Mouse (Mus musculus) midbrain, postnatal 0 days (tissue): ENCODE results near the gene Sds. TPM values are rescaled to one million over a fixed set of nuclear protein-coding genes. Genes with fewer than 3 reads are reported as not detected.
A peak's percentile ranks its signal among the peaks of the same experiment; 100 is the strongest.

Source experiments
- ATAC-seq: fragments of 200-750 bp; cut with Nextera tagmentation; 2 replicates; pipeline ENCODE4 v1.8.0; 2017; ENCODE audit warnings: moderate number of reproducible peaks, mild to moderate bottlenecking, moderate TSS enrichment, moderate library complexity; ENCODE audit not compliant: low FRiP score
- DNase-seq: peaks from one replicate; pipeline ENCODE4 v3.0.0-alpha.2; 2015; ENCODE audit warnings: low spot score
- H3K27ac ChIP-seq: fragments of 300-500 bp; sonication (generic); 2 replicates; pipeline ENCODE4 v1.5.1; 2014; ENCODE audit warnings: low read depth, mild to moderate bottlenecking, low read length, mixed read lengths
- H3K27me3 ChIP-seq: fragments of 300-500 bp; sonication (generic); 2 replicates; pipeline ENCODE4 v1.6.1; 2014; ENCODE audit warnings: low read length, control low read depth, mixed read lengths; ENCODE audit not compliant: insufficient read depth
- H3K36me3 ChIP-seq: fragments of 300-500 bp; sonication (generic); 2 replicates; pipeline ENCODE4 v1.6.1; 2014; ENCODE audit warnings: low read length, control low read depth, mixed read lengths; ENCODE audit not compliant: insufficient read depth
- H3K4me1 ChIP-seq: fragments of 300-500 bp; sonication (generic); 2 replicates; pipeline ENCODE4 v1.6.1; 2014; ENCODE audit warnings: mild to moderate bottlenecking, control low read depth, antibody characterized with exemption, low read length, mixed read lengths; ENCODE audit not compliant: insufficient read depth
- H3K4me2 ChIP-seq: fragments of 300-500 bp; sonication (generic); 2 replicates; pipeline ENCODE4 v1.6.1; 2014; ENCODE audit warnings: low read depth, mild to moderate bottlenecking, low read length, mixed read lengths; ENCODE audit not compliant: poor library complexity, severe bottlenecking
- H3K4me3 ChIP-seq: fragments of 300-500 bp; sonication (generic); 2 replicates; pipeline ENCODE4 v1.5.1; 2014; ENCODE audit warnings: low read depth, mild to moderate bottlenecking, low read length, moderate library complexity
- H3K9ac ChIP-seq: fragments of 300-500 bp; sonication (generic); replicated peaks from 2 replicates; pipeline ENCODE4 v1.6.1; 2014; ENCODE audit warnings: mild to moderate bottlenecking, low read length, moderate library complexity, mixed read lengths; ENCODE audit not compliant: poor library complexity, severe bottlenecking
- H3K9me3 ChIP-seq: fragments of 300-500 bp; sonication (generic); 2 replicates; pipeline ENCODE4 v1.6.1; 2016; ENCODE audit warnings: low read length, control low read depth
- CTCF ChIP-seq: IDR thresholded peaks from 2 replicates; pipeline ENCODE4 v1.5.1; 2016; ENCODE audit warnings: antibody characterized with exemption, mild to moderate bottlenecking
- WGBS: fragments of 180-500 bp; shearing (Covaris S2); extraction: QIAGEN DNeasy Blood & Tissue Kit; methylation state at CpG from one replicate; pipeline ENCODE4 v1.1.7; 2014; 5-methylcytosine and 5-hydroxymethylcytosine counted together
- polyA plus RNA-seq: library from polyadenylated mRNA; unstranded; fragments of >200 nt; fragmentation: Nextera tagmentation; extraction: Ambion mirVana; gene quantifications from 2 replicates; pipeline ENCODE4 v1.2.1, GENCODE M21; 2015
- total RNA-seq: library from RNA; depleted of rRNA; stranded (reverse); fragments of >200 nt; gene quantifications from 2 replicates; pipeline ENCODE4 v1.2.3, GENCODE M21; 2014

Sds gene
- total and polyA plus RNA-seq, 2 experiments from 2014 or later, result 0.17 TPM; not detected in 1

DNA sequence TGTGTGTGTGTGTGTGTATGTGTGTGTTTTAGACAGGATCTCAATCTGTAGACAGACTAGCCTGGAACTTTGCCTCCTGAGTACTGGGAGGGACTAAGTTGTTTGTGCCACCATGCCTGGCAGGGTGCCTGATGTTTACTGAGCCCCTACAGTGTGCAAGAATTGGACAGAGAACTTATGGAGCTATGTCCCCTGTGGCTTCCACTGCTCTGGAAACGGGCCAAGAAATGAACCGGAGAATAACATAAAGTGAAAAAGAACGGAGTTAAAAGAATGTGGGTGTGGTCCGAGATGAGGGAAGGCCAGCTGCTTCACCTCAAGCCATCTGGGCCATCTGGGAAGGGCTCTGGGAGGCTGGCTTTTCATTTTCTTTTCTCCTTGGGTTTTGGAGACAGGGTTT, 38.4 kb downstream of the Sds start:
- Histone ChIP-seq H3K4me3 (no peak overlapping the region), H3K4me2 (no peak overlapping the region), H3K27ac (no peak overlapping the region), H3K9me3 (no peaks in the 10 kb centered on the region), H3K27me3 (peaks cover 5% of the 10 kb centered on the region; the same call in 1 of the 2 replicates), H3K9ac (no peak overlapping the region), H3K4me1 (no peaks in the 10 kb centered on the region), H3K36me3 (no peaks in the 10 kb centered on the region)
- 33% methylated on average over 4 of the region's 4 CpGs for WGBS
- DNase-seq (peak; percentile 53), ATAC-seq (no peak)
- TF ChIP-seq CTCF, result no peak

DNA sequence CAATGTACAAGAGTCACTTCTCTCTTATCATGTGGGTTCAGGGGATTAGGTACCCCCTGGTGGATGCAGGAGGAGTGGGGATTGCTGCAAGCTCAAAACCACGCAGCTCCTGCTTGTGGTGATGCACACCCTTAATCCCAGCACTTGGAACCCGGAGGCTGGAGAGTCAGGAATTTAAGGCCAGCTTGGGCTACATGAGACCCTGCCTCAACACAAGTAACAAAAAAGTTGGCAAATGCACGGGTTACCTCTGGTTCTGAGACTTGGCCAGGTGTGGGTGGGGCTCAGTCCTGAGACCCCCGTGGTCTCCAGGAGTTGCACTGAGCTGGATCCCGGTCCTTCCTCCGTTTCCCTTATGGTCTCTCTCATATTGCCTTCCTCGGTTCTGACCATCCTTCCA, 39.1 kb downstream of the Sds start:
- Histone ChIP-seq H3K9ac (no peak overlapping the region), H3K27me3 (peaks cover 5% of the 10 kb centered on the region; the same call in 1 of the 2 replicates), H3K4me1 (no peaks in the 10 kb centered on the region), H3K36me3 (no peaks in the 10 kb centered on the region), H3K27ac (no peak overlapping the region), H3K4me3 (no peak overlapping the region), H3K9me3 (no peaks in the 10 kb centered on the region), H3K4me2 (no peak overlapping the region)
- no peak for ATAC-seq
- peak; percentile 22; the same call in 1 of the 2 replicates for TF ChIP-seq CTCF
- WGBS, result 71% methylated on average over 7 of the region's 7 CpGs
- no peak for DNase-seq

- H3K4me3 ChIP-seq, result no peak overlapping the region
- no peak for ATAC-seq
- H3K4me1 ChIP-seq, result no peaks in the 10 kb centered on the region
- WGBS, result 64% methylated on average over 15 of the region's 15 CpGs
- TF ChIP-seq CTCF, result no peak
- no peaks in the 10 kb centered on the region for H3K36me3 ChIP-seq
- H3K9ac ChIP-seq, result no peak overlapping the region
- H3K27ac ChIP-seq, result no peak overlapping the region
- peaks cover 5% of the 10 kb centered on the region; the same call in 1 of the 2 replicates for H3K27me3 ChIP-seq
- DNase-seq, result no peak
- no peak overlapping the region for H3K4me2 ChIP-seq
- H3K9me3 ChIP-seq, result no peaks in the 10 kb centered on the region
These were observed 40.1 kb downstream of the Sds start for GRCm38 (mm10) chr5:120516221-120516984.

DNA sequence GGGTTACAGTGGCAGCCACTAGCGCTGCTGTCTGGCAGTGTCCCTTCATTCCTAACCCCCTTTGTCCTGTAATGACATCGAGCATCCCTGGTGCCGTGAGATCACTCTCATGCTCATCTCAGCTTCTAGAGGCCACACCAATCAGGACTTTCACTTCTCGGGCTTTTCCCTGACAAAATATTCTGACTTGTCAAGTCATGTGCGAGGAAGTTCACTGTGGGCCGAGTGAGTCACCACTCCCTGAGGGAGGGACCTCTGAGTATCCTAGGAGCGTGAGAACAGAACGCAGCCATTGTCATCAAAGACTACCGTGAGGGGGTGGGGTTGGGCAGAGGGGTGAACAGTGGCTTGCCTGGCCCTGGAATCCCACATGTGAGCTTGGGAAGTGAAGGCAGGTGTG, 41.2 kb downstream of the Sds start:
- Histone ChIP-seq H3K4me2 (no peak overlapping the region), H3K4me3 (no peak overlapping the region), H3K9me3 (no peaks in the 10 kb centered on the region), H3K27me3 (no peaks in the 10 kb centered on the region), H3K27ac (no peak overlapping the region), H3K4me1 (no peaks in the 10 kb centered on the region), H3K9ac (no peak overlapping the region), H3K36me3 (no peaks in the 10 kb centered on the region)
- no peak for TF ChIP-seq CTCF
- ATAC-seq (no peak), DNase-seq (no peak)
- WGBS, result 52% methylated on average over 9 of the region's 9 CpGs

GRCm38 (mm10) chr5:120522649-120523048, 46.3 kb downstream of the Sds start:
- H3K4me1 ChIP-seq, result no peaks in the 10 kb centered on the region
- H3K27ac ChIP-seq, result no peak overlapping the region
- no peak for DNase-seq
- no peak overlapping the region for H3K4me3 ChIP-seq
- ATAC-seq, result no peak
- H3K9ac ChIP-seq, result no peak overlapping the region
- 86% methylated on average over 3 of the region's 3 CpGs for WGBS
- H3K36me3 ChIP-seq, result no peaks in the 10 kb centered on the region
- no peaks in the 10 kb centered on the region for H3K9me3 ChIP-seq
- TF ChIP-seq CTCF, result peak; percentile 52
- H3K4me2 ChIP-seq, result no peak overlapping the region
- H3K27me3 ChIP-seq, result no peaks in the 10 kb centered on the region

DNA sequence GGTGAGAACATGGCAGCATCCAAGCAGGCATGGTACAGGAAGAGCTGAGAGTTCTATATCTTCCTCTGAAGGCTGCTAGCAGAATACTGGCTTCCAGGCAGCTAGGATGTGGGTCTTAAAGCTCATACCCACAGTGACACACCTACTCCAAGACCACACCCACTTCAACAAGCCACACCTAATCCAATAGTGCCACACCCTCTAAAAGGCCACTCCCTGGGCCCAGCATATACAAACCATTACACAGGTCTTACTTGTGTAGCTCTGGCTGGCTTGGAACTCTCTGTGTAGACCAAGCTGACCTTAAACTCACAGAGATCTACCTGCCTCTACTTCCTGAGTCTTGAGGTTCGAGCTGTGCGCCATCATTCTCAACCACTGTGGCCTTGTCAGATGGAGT, 48.4 kb downstream of the Sds start:
- no peaks in the 10 kb centered on the region for H3K9me3 ChIP-seq
- H3K4me2 ChIP-seq, result no peak overlapping the region
- ATAC-seq (no peak), DNase-seq (no peak)
- H3K27me3 ChIP-seq, result no peaks in the 10 kb centered on the region
- TF ChIP-seq CTCF, result no peak
- WGBS, result 91% methylated on average over 2 of the region's 2 CpGs
- H3K36me3 ChIP-seq, result no peaks in the 10 kb centered on the region
- no peaks in the 10 kb centered on the region for H3K4me1 ChIP-seq
- no peak overlapping the region for H3K9ac ChIP-seq
- H3K27ac ChIP-seq, result no peak overlapping the region
- no peak overlapping the region for H3K4me3 ChIP-seq
